Mouse (Mus musculus) lung, postnatal 0 days (tissue): ENCODE measurements at regions not wholly inside any gene's neighbourhood (a gene's known extent, or its start where the extent isn't known, plus 50 kb on each side); places are given as distances from the start of the nearest gene placed in this dataset.

ENCODE experiments used
- ATAC-seq: fragments of 200-750 bp; cut with Nextera tagmentation; 2 replicates; pipeline ENCODE4 v1.8.0; 2017; ENCODE audit warnings: moderate library complexity
- DNase-seq: peaks from one replicate; pipeline ENCODE4 v3.0.0-alpha.2; 2016; ENCODE audit warnings: low spot score
- H3K27ac ChIP-seq: fragments of 300-500 bp; sonication (generic); 2 replicates; pipeline ENCODE4 v1.5.1; 2014; ENCODE audit warnings: antibody characterized with exemption, mild to moderate bottlenecking, low read length, mixed read lengths
- H3K27me3 ChIP-seq: fragments of 300-500 bp; sonication (generic); replicated peaks from 2 replicates; pipeline ENCODE4 v1.6.1; 2014; ENCODE audit warnings: low read length, mixed read lengths; ENCODE audit not compliant: insufficient read depth
- H3K36me3 ChIP-seq: fragments of 300-500 bp; sonication (generic); 2 replicates; pipeline ENCODE4 v1.6.1; 2014; ENCODE audit warnings: low read length, mixed read lengths; ENCODE audit not compliant: insufficient read depth
- H3K4me1 ChIP-seq: fragments of 300-500 bp; sonication (generic); 2 replicates; pipeline ENCODE4 v1.6.1; 2014; ENCODE audit warnings: antibody characterized with exemption, low read depth, low read length, mixed read lengths; ENCODE audit not compliant: insufficient read depth
- H3K4me2 ChIP-seq: fragments of 300-500 bp; sonication (generic); replicated peaks from 2 replicates; pipeline ENCODE4 v1.6.1; 2014; ENCODE audit warnings: low read depth, mild to moderate bottlenecking, low read length, moderate library complexity, mixed read lengths
- H3K4me3 ChIP-seq: fragments of 300-500 bp; sonication (generic); 2 replicates; pipeline ENCODE4 v1.5.1; 2014; ENCODE audit warnings: low read depth, low read length
- H3K9ac ChIP-seq: fragments of 300-500 bp; sonication (generic); replicated peaks from 2 replicates; pipeline ENCODE4 v1.6.1; 2014; ENCODE audit warnings: low read depth, mild to moderate bottlenecking
- H3K9me3 ChIP-seq: fragments of 300-500 bp; sonication (generic); 2 replicates; pipeline ENCODE4 v1.6.1; 2016; ENCODE audit warnings: low read length, mixed read lengths
- CTCF ChIP-seq: IDR thresholded peaks from 2 replicates; pipeline ENCODE4 v1.5.1; 2016; ENCODE audit warnings: antibody characterized with exemption, mild to moderate bottlenecking
- EP300 ChIP-seq: IDR thresholded peaks from 2 replicates; pipeline ENCODE4 v1.6.1; 2016; ENCODE audit warnings: antibody characterized with exemption, mild to moderate bottlenecking, control low read depth
- WGBS: fragments of 180-500 bp; shearing (Covaris S2); extraction: QIAGEN DNeasy Blood & Tissue Kit; methylation state at CpG from one replicate; pipeline ENCODE4 v1.1.7; 2014; 5-methylcytosine and 5-hydroxymethylcytosine counted together

GRCm38 (mm10) chr13:5605418-5605817 is 255.9 kb upstream of the Klf6 start:
- no peaks in the 10 kb centered on the region for H3K27me3 ChIP-seq
- no peak overlapping the region for H3K4me3 ChIP-seq
- no peak overlapping the region for H3K4me2 ChIP-seq
- DNase-seq = peak; percentile 21
- no peak for TF ChIP-seq CTCF
- TF ChIP-seq EP300 = no peak
- no peaks in the 10 kb centered on the region for H3K36me3 ChIP-seq
- no peak overlapping the region for H3K9ac ChIP-seq
- no peaks in the 10 kb centered on the region for H3K9me3 ChIP-seq
- no peak for ATAC-seq
- H3K4me1 ChIP-seq = peaks cover 20% of the 10 kb centered on the region; the same call in 1 of the 2 replicates
- H3K27ac ChIP-seq = 0 out of 2 replicates have a peak overlapping the region, but pooled peaks have one; percentile 82

- H3K36me3 ChIP-seq = no peaks in the 10 kb centered on the region
- TF ChIP-seq CTCF = no peak
- TF ChIP-seq EP300 = no peak
These were observed 253.8 kb upstream of the Klf6 start for GRCm38 (mm10) chr13:5607462-5607861.

GRCm38 (mm10) chr13:5614186-5614737 is 247.0 kb upstream of the Klf6 start:
- H3K27me3 ChIP-seq = no peaks in the 10 kb centered on the region
- TF ChIP-seq EP300 (peak; percentile 92), CTCF (no peak)
- no peaks in the 10 kb centered on the region for H3K36me3 ChIP-seq
- H3K9me3 ChIP-seq = no peaks in the 10 kb centered on the region
- H3K9ac ChIP-seq = no peak overlapping the region
- no peak overlapping the region for H3K4me2 ChIP-seq
- peak; percentile 69 for ATAC-seq
- DNase-seq = peak; percentile 64
- 56% methylated on average over 7 of the region's 7 CpGs for WGBS
- H3K27ac ChIP-seq = no peak overlapping the region
- H3K4me1 ChIP-seq = no peaks in the 10 kb centered on the region
- H3K4me3 ChIP-seq = no peak overlapping the region

More at GRCm38 (mm10) chr13:5607462-5607861, 253.8 kb upstream of the Klf6 start:
- DNase-seq = no peak
- Histone ChIP-seq H3K27me3 (no peaks in the 10 kb centered on the region), H3K4me3 (no peak overlapping the region), H3K4me1 (peaks cover 20% of the 10 kb centered on the region; the same call in 1 of the 2 replicates), H3K9ac (no peak overlapping the region), H3K27ac (no peak overlapping the region), H3K4me2 (no peak overlapping the region), H3K9me3 (no peaks in the 10 kb centered on the region)
- 84% methylated on average over 4 of the region's 4 CpGs for WGBS
- ATAC-seq = no peak

GRCm38 (mm10) chr13:5614833-5615232 is 246.4 kb upstream of the Klf6 start:
- Histone ChIP-seq H3K27me3 (no peaks in the 10 kb centered on the region), H3K4me2 (no peak overlapping the region), H3K9ac (no peak overlapping the region), H3K4me1 (no peaks in the 10 kb centered on the region), H3K27ac (no peak overlapping the region), H3K36me3 (no peaks in the 10 kb centered on the region), H3K4me3 (no peak overlapping the region), H3K9me3 (no peaks in the 10 kb centered on the region)
- peak; percentile 86 for ATAC-seq
- DNase-seq = peak; percentile 75
- 50% methylated on average over 5 of the region's 5 CpGs for WGBS
- TF ChIP-seq CTCF = no peak
- TF ChIP-seq EP300 = peak; percentile 99

GRCm38 (mm10) chr13:5615327-5615726 is 246.0 kb upstream of the Klf6 start:
- no peaks in the 10 kb centered on the region for H3K9me3 ChIP-seq
- H3K27ac ChIP-seq = no peak overlapping the region
- no peak for TF ChIP-seq CTCF
- DNase-seq (no peak), ATAC-seq (no peak)
- H3K4me2 ChIP-seq = no peak overlapping the region
- H3K36me3 ChIP-seq = no peaks in the 10 kb centered on the region
- no peaks in the 10 kb centered on the region for H3K27me3 ChIP-seq
- no peak overlapping the region for H3K9ac ChIP-seq
- H3K4me3 ChIP-seq = no peak overlapping the region
- no peaks in the 10 kb centered on the region for H3K4me1 ChIP-seq
- WGBS = 74% methylated on average over 3 of the region's 3 CpGs

GRCm38 (mm10) chr13:5628124-5628523 is 233.2 kb upstream of the Klf6 start:
- Histone ChIP-seq H3K4me2 (no peak overlapping the region), H3K27ac (no peak overlapping the region), H3K36me3 (no peaks in the 10 kb centered on the region), H3K27me3 (no peaks in the 10 kb centered on the region), H3K4me3 (no peak overlapping the region), H3K9ac (no peak overlapping the region), H3K4me1 (no peaks in the 10 kb centered on the region), H3K9me3 (no peaks in the 10 kb centered on the region)
- ATAC-seq (no peak), DNase-seq (peak; percentile 8)
- 8% methylated on average over 2 of the region's 2 CpGs for WGBS
- TF ChIP-seq CTCF (no peak), EP300 (0 out of 2 replicates have a peak, but pooled peaks have one; percentile 8)

GRCm38 (mm10) chr13:5634960-5635359 is 226.3 kb upstream of the Klf6 start:
- Histone ChIP-seq H3K36me3 (no peaks in the 10 kb centered on the region), H3K27ac (no peak overlapping the region), H3K4me1 (no peaks in the 10 kb centered on the region), H3K9ac (no peak overlapping the region), H3K4me2 (no peak overlapping the region), H3K27me3 (no peaks in the 10 kb centered on the region), H3K9me3 (no peaks in the 10 kb centered on the region), H3K4me3 (no peak overlapping the region)
- DNase-seq (no peak), ATAC-seq (no peak)
- WGBS = 74% methylated on average over 2 of the region's 2 CpGs
- TF ChIP-seq EP300 = no peak
